Mouse (Mus musculus) MN1 (cell line): ENCODE measurements around the gene Odaph.
"Not testable (repeated sequence)": the region's sequence is repeated elsewhere in the genome, so short reads cannot be mapped to it uniquely, and the experiment has no call there.

ENCODE experiments used
- DNase-seq: peaks from one replicate; pipeline ENCODE4 v3.0.0-alpha.2; 2016; ENCODE audit warnings: low spot score

Odaph gene

DNA sequence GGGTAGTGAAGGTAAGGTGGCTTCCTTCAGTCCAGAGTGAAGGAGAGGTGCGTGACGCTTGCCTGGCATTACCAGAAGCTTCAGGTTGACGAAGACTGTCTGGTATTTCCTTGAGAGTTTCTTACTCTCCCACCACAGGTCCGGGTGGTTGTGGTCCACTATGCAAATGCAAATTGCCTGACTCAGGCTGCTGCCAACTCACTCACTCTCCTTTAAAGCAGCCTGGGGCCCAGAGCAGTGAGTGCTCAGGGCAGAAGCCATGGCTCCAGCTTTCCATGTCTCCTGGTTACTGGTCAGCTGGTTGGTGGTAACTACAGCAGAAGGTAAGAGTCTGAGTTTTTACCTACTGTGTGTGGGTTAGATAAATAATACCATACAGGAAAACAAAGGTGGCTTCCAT lies at the start of gene Odaph:
Odaph (plus strand) TSS at position 240 of the 400 bp plus-strand sequence.
- DNase-seq, result no peak

DNA sequence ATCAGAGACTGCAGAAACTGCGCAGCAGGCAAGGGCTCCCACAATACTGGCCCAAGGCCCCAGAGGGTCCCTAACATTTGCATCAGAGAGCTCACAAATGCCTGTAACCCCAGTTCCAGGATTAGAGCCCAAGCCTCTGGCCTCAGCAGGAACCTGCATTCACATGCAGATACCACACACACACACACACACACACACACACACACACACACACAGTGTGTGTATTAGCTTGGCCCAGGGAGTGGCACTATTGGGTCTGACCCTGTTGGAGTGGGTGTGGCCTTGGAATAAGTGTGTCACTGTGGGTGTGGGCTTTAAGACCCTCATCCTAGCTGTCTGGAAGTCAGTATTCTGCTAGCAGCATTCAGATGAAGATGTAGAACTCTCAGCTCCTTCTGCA lies 41.7 kb upstream of the Odaph start:
- DNase-seq, result not testable (repeated sequence)

DNA sequence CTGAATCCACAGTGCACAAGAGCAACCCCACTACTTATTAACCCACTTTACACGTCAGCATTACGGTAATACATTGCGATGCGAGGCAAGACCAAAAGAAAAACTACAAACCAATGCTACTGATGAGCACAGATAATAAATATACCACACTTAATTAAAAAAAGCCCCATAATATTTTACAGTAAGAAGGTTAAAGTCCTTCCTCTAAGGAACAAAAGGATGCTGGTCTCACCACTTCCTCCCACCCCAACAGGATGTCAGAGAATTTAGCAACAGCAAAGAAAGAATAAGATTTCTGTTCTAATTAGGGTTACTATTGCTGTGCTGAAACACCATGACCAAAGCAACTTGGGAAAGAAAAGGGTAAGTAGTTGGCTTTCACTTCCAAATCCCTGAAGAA lies 40.3 kb upstream of the Odaph start:
- no peak for DNase-seq

DNA sequence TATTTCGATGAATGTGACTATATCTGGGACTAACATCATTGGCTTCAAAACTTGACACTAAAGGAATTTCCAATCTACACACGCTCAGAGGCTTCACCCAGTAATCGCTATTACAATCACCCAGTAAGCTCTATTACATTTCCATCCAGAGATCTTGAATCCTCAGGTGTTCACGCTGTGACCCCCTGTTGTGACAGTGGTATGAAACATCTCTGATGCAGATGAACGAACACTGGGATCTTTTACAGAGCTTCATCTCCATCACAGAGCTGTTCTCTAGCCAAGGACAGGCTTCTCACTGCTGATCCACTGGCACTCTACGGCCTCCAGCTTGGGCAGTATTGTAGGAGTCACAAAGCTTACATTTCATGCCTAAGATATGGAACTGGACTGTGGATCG lies 37.8 kb upstream of the Odaph start:
- no peak for DNase-seq

DNA sequence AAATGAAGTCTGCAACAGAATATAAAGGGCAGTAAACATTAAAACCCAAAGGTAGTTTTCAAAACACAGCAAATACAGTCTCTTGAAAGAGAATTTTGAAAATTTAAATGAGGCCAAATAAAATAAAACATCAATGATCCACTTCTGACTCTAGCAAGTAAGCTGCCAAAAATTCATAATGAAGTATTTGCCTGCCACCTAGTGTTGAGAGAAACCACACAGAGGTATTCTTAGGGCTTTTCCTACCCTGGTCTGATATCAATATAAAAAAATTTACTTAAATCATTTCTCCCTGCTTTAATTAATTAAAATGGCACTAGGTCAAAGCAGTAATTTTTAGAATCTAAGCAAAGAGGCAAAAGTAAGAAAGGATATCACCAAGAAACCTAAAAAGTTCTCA lies 35.9 kb upstream of the Odaph start:
- peak; percentile 39 for DNase-seq

DNA sequence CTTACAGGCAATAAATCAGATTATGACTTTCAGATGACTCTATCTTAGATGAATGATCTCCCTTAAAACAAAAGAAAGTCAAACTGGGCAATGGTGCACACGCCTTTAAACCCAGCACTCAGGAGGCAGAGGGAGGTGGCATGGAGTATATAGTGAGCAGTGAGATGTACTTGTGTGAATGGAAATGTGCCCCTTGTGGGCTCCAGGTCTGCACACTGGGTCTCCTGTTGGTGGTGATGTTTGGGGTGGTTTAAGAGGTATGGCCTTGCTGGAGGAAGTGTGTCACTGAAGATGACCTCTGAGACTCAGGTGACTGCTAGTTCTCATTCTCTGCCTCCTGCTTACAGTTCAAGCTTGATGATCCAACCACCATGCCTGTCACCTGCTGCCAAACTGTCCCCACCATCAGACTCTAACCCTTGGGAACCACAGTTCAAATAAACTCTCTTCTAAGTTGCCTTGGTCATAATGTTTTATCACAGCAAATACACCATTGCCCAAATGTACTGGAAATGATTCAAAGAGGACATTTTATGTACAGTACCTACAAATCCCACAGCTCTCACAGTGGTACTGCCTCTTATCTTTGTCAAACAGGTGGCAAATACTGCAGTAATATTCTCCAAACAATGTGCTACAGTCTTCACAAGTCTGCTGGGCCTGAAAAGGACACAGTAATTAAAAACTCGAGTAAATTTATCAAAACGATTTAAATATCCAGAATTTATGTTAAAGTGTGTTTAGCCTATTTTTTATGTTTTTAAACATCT lies 30.1 kb upstream of the Odaph start:
- no peak for DNase-seq

DNA sequence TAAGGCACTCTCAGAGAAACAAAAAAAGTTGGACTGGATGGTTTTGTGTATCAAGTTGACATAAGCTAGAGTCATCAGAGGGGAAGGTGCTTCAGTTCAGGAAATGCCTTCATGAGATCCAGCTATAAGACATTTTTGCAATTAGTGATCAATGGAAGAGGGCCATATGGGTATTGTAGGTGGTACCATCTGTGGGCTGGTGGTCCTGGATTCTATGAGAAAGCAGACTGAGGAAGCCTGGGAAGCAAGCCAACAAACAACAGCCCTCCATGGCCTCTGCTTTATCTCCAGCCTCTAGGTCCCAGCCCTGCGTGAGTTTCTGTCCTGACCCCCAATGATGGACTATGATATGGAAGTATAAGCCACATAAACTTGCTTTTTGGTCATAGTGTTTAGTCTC lies 28.2 kb upstream of the Odaph start:
- DNase-seq, result peak; percentile 16

DNA sequence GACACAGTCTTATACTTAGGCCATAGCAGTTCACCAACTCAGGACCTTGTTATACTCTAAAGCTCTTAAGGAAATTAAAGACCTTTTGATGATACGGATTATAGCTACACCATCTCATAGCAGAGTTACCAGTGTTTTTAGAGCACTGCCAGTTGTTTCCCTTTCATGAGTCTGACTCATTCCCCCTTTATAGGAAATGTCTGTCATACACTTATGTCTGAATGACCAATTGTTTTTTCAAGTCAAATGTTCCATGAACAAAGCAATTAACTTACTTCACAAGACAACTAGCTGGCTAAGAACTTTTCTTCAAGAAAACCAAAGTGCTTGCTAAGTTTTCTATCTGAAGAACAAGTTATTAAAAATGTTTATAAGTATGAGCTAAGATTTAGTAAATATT lies 27.3 kb upstream of the Odaph start:
- peak; percentile 14 for DNase-seq

DNA sequence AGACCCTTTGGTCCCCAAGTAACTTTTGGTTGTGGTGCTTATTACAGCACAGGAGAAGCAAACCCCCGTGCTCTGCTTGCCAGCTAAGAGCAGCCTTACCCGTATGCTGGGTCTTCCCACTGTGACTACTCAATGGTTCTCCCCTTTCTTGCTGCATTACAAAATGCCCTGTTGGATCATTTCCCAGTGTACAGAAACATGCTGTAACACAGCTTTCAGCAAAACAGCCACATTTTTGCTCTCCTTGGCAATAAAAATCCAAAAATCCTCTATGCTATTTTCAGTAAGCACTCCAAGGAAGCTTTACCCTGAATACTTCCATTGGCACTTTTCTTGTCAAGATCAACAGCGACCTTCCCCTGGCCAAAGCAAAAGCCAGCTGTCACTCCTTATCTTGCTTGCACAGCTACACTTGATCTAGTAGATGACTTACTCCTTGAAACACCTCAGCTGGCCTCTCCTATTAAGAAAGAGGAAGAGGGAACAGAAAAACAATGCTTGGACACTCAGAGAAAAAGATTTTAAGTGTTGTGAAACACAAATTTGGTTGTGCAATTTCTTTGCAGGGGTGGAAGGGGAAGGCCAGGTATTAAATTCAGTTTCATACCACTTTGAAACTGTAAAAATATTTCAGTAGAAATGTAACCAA lies 26.5 kb upstream of the Odaph start:
- DNase-seq, result peak; percentile 18

DNA sequence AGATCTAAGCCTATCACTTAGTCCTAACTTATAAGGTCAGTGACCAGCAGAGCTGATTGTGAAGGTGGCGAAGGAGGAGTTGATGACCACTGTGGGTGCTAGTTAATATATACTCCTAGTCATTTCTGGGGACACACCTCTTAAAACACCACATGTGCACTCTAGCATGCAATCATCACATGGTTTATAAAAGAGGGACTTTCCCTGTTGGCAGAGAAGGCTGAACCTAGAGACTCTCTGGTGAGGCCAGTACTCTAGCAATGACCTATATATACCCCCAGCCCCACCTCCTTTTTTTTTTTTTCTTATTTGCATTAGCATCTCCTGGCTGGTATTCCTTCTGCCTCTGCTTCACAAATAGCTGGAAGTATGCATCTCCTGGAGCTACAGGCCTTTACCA lies 25.9 kb upstream of the Odaph start:
- peak; percentile 29 for DNase-seq

DNA sequence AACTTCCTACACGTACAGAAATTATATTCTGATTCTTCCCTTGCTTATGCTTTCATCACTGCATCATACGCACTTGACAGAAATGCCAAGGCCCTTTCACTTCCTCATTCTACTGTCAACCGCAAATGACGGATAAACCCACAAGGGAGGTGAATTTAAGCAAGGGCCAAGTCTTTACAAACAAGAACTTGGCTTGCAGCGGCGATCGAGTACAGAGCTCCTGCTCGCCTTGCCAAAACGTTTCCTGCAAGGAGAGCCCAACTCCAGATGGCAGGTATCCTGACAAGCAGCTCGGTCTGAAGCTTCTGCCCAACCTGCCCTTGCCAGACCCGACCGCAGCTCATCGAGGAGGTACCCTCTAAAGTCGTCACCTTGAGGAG lies 25.0 kb upstream of the Odaph start:
- no peak for DNase-seq

DNA sequence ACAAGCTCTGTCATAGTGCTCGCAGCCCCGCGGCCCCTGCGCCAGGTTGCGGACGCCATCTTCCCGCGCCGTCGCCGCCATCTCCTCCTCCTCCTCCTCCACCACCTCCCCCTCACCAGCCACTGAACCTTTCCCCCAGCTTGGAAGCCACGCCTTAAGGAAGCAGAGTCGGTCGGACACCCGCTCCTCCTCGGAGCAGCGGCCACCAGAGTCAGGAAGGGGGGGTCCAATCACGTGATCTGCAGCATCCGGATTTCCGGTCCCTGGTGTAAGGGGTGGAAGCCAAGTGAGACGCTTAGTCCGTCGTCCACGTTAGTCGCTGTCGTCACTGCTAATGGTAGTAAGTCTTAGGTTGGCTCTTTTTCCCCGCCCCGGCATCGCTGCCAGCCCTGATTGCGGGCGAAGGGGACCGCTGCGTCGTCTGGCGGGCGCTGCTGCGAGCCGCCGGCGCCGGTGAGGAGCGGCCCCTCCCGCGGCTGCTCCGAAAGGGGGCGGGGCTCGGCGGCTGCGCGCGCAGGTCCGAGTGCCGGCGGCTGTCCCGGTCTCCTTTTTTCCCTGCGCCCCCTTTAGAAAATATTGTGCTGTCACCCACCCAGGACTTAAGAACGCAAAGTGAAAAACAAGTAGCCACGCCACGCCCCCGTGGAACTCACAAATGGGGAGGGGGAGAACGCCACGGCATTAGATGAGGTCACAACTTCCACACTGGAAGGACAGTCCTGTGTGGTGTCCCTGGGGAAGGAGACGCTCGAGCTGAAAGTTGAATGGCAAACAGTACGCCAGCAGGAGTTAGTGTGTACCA lies 24.4 kb upstream of the Odaph start, which contains the start of gene Rchy1:
Rchy1 (minus strand) TSS at position 430 of the 802 bp plus-strand sequence.
- DNase-seq, result peak; percentile 95

DNA sequence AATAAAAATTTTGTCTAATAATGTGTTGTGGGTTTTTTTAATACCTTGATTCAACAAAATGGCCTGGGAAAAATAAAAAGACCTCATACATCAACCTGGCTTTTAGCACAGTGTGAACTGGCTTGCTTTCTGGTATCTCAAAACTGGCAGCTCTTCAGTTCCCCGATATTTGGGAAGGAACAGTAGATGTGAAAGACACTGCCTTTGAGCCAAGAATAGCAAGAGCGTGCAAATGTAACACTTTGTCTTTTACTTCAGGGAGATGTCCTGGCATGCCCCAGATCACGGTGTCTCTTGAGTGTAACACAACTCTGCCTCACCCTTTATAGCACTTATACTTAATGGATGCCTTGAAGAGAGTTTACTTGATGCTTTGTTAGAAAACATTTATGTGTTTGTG lies 15.2 kb upstream of the Odaph start:
- DNase-seq, result no peak

DNA sequence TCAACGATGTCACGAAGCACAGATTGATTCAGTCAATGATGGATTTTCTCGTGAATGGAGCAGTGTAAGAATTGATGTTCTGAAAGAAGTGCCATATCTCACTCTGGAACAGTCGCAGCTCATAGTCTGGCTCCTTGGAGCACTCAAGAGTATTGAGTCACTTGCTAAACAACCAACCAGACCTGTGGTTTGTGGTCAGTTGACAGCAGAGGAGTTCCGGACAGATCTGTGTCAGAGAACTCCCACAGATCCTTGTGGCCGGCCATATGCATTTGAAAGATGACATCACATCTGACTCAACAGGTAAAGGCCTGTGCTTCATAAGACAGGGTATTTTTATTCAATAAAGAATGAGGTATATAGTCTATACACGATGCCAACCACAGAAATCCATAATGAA lies 13.3 kb upstream of the Odaph start:
- no peak for DNase-seq

DNA sequence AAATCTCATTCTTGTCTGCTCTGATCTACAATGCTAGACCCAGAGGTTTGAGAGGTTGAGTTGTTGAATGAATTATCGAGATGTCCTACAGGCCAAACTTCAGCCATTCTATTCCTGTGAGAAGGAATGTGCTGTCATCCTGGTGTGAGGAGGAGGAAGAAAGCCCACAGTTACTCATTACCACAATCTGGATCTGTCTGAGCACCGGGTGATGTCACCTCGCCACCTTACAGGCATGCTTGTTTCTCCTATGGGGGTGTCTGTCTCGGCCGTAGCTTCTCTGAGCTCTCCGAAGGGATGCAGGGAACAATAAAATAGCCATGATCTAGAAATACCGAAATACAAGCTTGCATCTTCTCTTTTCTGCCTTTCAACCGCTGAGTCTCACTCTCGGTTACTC lies 11.5 kb upstream of the Odaph start:
- DNase-seq, result no peak

DNA sequence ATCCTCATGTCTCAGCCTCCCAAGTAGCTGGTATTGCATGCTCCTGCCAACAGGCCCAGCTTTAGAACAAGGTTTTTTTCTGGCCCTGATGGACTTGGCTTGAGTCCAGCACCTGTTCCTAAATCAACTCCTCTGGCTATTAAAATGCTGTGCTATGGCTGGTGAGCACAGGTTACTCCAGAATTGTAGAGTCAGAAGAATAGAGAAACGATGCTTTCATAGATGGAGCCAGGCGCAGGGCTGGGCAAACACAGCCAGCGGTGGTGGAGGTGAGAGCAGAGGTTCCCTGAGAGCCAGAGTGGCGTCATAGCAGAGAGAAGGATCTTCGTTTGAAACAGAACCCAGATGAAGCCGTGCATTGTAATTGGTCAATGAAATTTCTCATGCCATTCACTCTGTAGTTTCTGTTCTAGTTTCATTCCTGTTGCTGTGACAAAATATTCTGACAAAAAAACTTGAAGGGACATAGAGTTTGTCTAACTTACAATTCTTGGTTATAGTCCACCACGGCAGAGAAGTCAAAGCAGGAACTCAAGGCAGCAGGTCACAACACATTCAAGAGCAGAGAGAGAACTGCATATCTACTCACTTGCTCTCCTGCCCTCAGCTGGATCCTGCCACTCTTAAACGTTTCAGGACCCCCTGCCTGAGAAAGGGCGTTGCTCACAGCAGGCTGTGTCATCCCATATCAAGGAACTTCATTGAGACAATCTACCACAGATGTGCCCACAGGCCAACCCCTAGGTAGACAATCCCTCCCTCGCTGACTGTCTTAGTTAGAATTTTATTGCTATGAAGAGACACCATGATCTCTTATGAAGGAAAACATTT lies 10.5 kb upstream of the Odaph start:
- no peak for DNase-seq

DNA sequence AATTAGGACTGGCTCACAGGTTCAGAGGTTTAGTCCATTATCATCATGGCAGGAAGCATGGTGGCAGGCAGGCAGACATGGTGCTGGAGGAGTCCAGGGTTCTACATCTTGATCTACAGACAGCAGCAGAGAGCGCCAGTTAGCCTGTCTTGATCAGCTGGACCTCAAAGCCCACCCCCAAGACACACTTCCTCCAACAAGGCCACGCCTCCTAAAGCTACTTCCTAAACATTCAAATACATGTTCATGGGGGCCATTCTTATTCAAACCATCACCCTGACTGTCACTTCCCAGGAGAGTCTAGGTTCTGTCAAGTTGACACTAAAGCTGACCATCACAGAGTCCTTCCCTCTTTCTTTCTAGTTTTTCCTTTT lies 9.9 kb upstream of the Odaph start:
- no peak for DNase-seq

DNA sequence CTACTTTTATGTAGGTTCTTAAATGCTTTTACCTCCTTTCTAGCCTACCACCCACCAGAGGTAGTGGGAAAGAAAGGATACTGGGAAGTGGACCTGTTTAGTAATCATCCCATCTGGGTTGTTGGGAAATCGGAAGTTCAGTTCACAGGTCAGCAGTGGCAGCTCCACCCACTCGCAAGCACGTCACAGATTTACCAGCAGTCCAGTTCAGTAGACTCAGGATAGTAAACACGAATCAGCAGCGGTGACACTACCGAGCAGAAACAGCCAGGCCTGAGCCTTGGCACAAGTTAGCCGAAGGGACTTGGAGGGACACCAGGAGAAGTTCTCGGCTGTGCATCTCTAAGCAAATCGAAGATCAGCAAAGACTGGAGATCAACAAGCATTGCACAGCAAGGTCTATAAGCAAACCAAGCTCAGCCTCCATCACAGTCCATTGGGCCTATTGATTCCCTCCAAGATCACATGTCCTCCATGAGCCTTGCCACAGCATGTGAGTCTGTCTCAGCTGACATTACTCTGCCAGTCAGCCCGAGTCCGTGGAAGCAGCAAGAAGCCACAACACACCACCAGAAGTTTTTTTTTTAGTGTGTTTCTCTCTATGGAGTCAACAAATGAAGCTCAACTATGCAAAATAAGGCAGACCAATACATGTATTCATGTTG lies 6.0 kb upstream of the Odaph start:
- no peak for DNase-seq

DNA sequence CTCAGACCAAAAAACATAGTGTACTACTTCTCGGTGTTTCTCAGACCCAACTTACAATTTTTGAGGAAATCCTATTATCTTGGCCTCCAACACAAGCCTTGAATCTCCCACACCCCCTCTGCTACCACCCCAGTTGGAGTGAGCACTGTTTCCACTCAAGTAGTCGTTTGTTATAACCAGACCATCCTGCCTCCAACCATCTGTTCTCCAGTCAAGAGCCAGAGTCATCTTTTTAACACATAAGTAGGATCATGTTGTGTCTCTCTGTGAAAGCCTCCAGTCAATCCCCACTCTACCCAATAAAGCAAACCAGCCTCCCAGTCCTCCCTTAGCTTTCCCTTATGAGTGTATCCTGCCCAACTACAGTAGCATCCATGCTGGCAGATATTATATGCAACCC lies 3.8 kb upstream of the Odaph start:
- DNase-seq, result no peak

DNA sequence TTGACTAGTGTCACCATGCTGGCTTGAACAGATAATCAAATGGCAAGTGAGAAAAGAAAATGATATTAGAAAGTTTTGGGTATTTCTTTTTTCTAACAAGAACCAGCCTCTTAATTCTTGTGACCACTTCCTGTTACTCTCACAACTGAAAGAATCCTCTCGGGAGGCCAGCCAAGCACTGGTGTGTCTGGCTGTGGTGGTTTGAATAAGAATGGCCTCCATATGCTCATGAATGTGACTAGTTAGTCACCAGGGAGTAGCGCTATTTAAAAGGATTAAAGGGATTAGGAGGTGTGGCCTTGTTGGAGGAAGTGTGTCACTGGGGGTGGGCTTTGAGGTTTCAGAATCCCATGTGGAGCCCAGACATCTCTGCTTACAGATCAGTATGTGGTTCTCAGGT lies 1.6 kb upstream of the Odaph start:
- no peak for DNase-seq

DNA sequence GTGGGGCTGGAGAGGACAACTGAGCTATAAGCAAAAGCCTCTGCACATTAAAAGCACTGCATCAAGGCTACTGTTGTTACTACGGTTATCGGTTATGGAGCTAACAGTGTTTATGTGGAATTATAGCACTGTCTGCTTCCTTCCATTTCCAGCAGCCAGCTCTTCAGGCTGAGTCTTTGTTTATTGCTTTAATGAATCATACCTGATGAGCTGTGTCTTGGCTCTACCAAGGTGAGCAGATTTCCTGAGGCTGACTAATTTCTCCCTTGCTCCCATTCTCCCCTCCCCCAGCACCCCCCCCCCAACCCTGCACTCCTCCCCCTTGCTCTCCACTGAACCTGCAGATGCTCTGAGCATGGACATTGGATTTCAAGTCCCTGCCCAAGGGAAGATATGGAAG lies 524 bp downstream of the Odaph start:
- no peak for DNase-seq

DNA sequence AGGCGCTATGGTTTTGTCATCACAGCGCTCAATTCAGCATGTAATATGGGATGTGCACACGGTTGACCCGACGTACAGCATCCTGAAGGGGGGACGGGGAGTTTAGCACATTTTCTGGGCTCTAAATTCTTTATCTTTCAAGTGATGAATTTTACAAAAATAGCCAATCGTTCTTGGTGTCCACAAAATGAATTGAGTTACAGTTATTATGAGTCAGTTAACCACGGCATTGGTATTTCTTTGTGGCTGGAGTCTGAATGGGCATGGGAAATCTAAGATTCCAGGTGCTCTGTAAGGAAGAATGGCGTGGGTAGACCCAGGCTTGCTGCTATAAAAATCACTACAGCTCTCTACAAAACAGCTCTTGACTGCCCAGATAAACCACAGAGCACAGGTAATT lies 2.0 kb downstream of the Odaph start:
- no peak for DNase-seq
